ENCODE assay signal across 1 mouse cellular context in genomic region chr19:4092750-4093149, GRCm38 (mm10).
TF ChIP-seq lines count a peak whose summit lies in the region.

No protein-coding gene starts in this region.

TF ChIP-seq in MEL, 35 proteins besides CTCF, POLR2A, EP300 and RAD21 (continued from another document):
- peak; percentile 77 for TF ChIP-seq TCF12 (IDR thresholded peaks at IDR 0.05; ENCODE audit: low read depth, low read length)
- no peak for TF ChIP-seq MEF2A (IDR thresholded peaks at IDR 0.05; ENCODE audit: extremely low read depth, insufficient replicate concordance, low read depth, low read length, poor library complexity, severe bottlenecking)
- no peak for TF ChIP-seq POLR2AphosphoS5 (IDR thresholded peaks at IDR 0.05; ENCODE audit: borderline replicate concordance, low read depth, low read length)
- no peak for TF ChIP-seq ZNF384 (IDR thresholded peaks at IDR 0.05; ENCODE audit: low read depth, low read length)
- TF ChIP-seq E2F4 (IDR thresholded peaks at IDR 0.05; ENCODE audit: borderline replicate concordance, low read depth, low read length), result no peak
- peak; percentile 41; the same call in 1 of the 2 replicates for TF ChIP-seq SIN3A (IDR thresholded peaks at IDR 0.05; ENCODE audit: low read length)
- TF ChIP-seq MAX (IDR thresholded peaks at IDR 0.05; ENCODE audit: low read length), result no peak
- no peak for TF ChIP-seq NRF1 (IDR thresholded peaks at IDR 0.05; ENCODE audit: insufficient read depth, low read depth, low read length, poor library complexity, severe bottlenecking)
- no peak for TF ChIP-seq ZMIZ1 (IDR thresholded peaks at IDR 0.05; ENCODE audit: low read depth, low read length)
- TF ChIP-seq TBP (IDR thresholded peaks at IDR 0.05; ENCODE audit: low read depth, low read length), result 0 out of 2 replicates have a peak, but pooled peaks have one; percentile 12
- peak; percentile 59; the same call in 1 of the 2 replicates for TF ChIP-seq RCOR1 (IDR thresholded peaks at IDR 0.05; ENCODE audit: low read depth, low read length)
- TF ChIP-seq KAT2A (conservative IDR thresholded peaks at IDR 0.05; ENCODE audit: low read depth, low read length), result no peak
- no peak for TF ChIP-seq MAZ (IDR thresholded peaks at IDR 0.05; ENCODE audit: low read depth, low read length)
- no peak for TF ChIP-seq ZC3H11A (IDR thresholded peaks at IDR 0.05; ENCODE audit: low read depth, low read length)
- TF ChIP-seq ZKSCAN1 (IDR thresholded peaks at IDR 0.05; ENCODE audit: low read depth, low read length), result no peak
- TF ChIP-seq ELF1 (IDR thresholded peaks at IDR 0.05; ENCODE audit: low read depth, low read length), result no peak
- 0 out of 2 replicates have a peak, but pooled peaks have one; percentile 17 for TF ChIP-seq GATA1 (IDR thresholded peaks at IDR 0.05; ENCODE audit: low read depth, low read length)
- no peak for TF ChIP-seq MYC (IDR thresholded peaks at IDR 0.05; ENCODE audit: low read depth, low read length)
- no peak for TF ChIP-seq SMC3 (IDR thresholded peaks at IDR 0.05; ENCODE audit: low read depth, low read length)
- no peak for TF ChIP-seq BHLHE40 (IDR thresholded peaks at IDR 0.05; ENCODE audit: borderline replicate concordance, low read depth, low read length)
- peak; percentile 54 for TF ChIP-seq ETS1 (IDR thresholded peaks at IDR 0.05; ENCODE audit: low read depth, low read length)
- no peak for TF ChIP-seq GABPA (IDR thresholded peaks at IDR 0.05; ENCODE audit: low read depth, low read length)
- no peak for TF ChIP-seq JUND (IDR thresholded peaks at IDR 0.05; ENCODE audit: low read depth, low read length)
- peak; percentile 83 for TF ChIP-seq MYB (IDR thresholded peaks at IDR 0.05; ENCODE audit: low read depth, low read length)
- TF ChIP-seq USF2 (IDR thresholded peaks at IDR 0.05; ENCODE audit: borderline replicate concordance in 1 of 2, insufficient read depth in 1 of 2, low read depth in 1 of 2, low read length in 2 of 2), result no peak
- TF ChIP-seq TAL1 (IDR thresholded peaks at IDR 0.05; ENCODE audit: low read length), result peak; percentile 49
